Mouse (Mus musculus): Measurements from ENCODE around the gene Osbp2.

Gene Osbp2

GRCm38 (mm10) chr11:3761339-3761738 is 102.4 kb downstream of the Osbp2 start:
- DNase-seq (ENCODE audit: low read depth, low spot score): peak; percentile 11

GRCm38 (mm10) chr11:3759433-3759832 is 104.3 kb downstream of the Osbp2 start:
- DNase-seq (ENCODE audit: low read depth, low spot score): no peak

GRCm38 (mm10) chr11:3755341-3755740 is 108.4 kb downstream of the Osbp2 start:
- DNase-seq (ENCODE audit: low read depth, low spot score): no peak

GRCm38 (mm10) chr11:3754685-3755084 is 109.0 kb downstream of the Osbp2 start:
- DNase-seq (ENCODE audit: low read depth, low spot score): no peak

GRCm38 (mm10) chr11:3753897-3754296 is 109.8 kb downstream of the Osbp2 start:
- DNase-seq (ENCODE audit: low read depth, low spot score): no peak

- no peak for DNase-seq (ENCODE audit: low read depth, low spot score)
Observed at GRCm38 (mm10) chr11:3752766-3753165, 110.9 kb downstream of the Osbp2 start.

- peak; percentile 55 for DNase-seq (ENCODE audit: low read depth, low spot score)
Observed at GRCm38 (mm10) chr11:3749831-3750230, 113.9 kb downstream of the Osbp2 start.

GRCm38 (mm10) chr11:3742449-3742848 is 121.3 kb downstream of the Osbp2 start:
- no peak for DNase-seq (ENCODE audit: low read depth, low spot score)

GRCm38 (mm10) chr11:3741183-3741582 is 122.5 kb downstream of the Osbp2 start:
- DNase-seq (ENCODE audit: low read depth, low spot score): no peak

GRCm38 (mm10) chr11:3738778-3739177 is 124.9 kb downstream of the Osbp2 start:
- no peak for DNase-seq (ENCODE audit: low read depth, low spot score)

- DNase-seq (ENCODE audit: low read depth, low spot score): no peak
Observed at GRCm38 (mm10) chr11:3735715-3736114, 128.0 kb downstream of the Osbp2 start.

GRCm38 (mm10) chr11:3733933-3734636 is 129.6 kb downstream of the Osbp2 start:
- DNase-seq (ENCODE audit: low read depth, low spot score): no peak

- no peak for DNase-seq (ENCODE audit: low read depth, low spot score)
Observed at GRCm38 (mm10) chr11:3731469-3731868, 132.2 kb downstream of the Osbp2 start.

GRCm38 (mm10) chr11:3727438-3728105 is 136.1 kb downstream of the Osbp2 start:
- DNase-seq (ENCODE audit: low read depth, low spot score): no peak

GRCm38 (mm10) chr11:3725331-3726054 is 138.2 kb downstream of the Osbp2 start:
- no peak for DNase-seq (ENCODE audit: low read depth, low spot score)

GRCm38 (mm10) chr11:3724726-3725125 is 139.0 kb downstream of the Osbp2 start:
- DNase-seq (ENCODE audit: low read depth, low spot score): no peak

- no peak for DNase-seq (ENCODE audit: low read depth, low spot score)
Observed at GRCm38 (mm10) chr11:3723910-3724309, 139.8 kb downstream of the Osbp2 start.

GRCm38 (mm10) chr11:3722861-3723260 is 140.8 kb downstream of the Osbp2 start:
- no peak for DNase-seq (ENCODE audit: low read depth, low spot score)

- DNase-seq (ENCODE audit: low read depth, low spot score): no peak
Observed at GRCm38 (mm10) chr11:3722036-3722435, 141.7 kb downstream of the Osbp2 start.

- DNase-seq (ENCODE audit: low read depth, low spot score): no peak
Observed at GRCm38 (mm10) chr11:3716662-3717061, 147.0 kb downstream of the Osbp2 start.

- peak; percentile 73 for DNase-seq (ENCODE audit: low read depth, low spot score)
Observed at GRCm38 (mm10) chr11:3714486-3714885, 149.2 kb downstream of the Osbp2 start.

GRCm38 (mm10) chr11:3710203-3710602 is 153.5 kb downstream of the Osbp2 start:
- DNase-seq (ENCODE audit: low read depth, low spot score): no peak

GRCm38 (mm10) chr11:3707057-3707456 is 156.6 kb downstream of the Osbp2 start:
- DNase-seq (ENCODE audit: low read depth, low spot score): peak; percentile 17

Measured in ES-CJ7 (cell line).